Mouse (Mus musculus) fat pad, adult 2 months (tissue): Measurements from ENCODE around the gene Mrpl51.

Source experiments
- DNase-seq: peaks from one replicate; pipeline ENCODE4 v3.0.0-alpha.2; 2011; ENCODE audit warnings: low read depth, low spot score; ENCODE audit errors: extremely low read depth

Gene Mrpl51

DNA sequence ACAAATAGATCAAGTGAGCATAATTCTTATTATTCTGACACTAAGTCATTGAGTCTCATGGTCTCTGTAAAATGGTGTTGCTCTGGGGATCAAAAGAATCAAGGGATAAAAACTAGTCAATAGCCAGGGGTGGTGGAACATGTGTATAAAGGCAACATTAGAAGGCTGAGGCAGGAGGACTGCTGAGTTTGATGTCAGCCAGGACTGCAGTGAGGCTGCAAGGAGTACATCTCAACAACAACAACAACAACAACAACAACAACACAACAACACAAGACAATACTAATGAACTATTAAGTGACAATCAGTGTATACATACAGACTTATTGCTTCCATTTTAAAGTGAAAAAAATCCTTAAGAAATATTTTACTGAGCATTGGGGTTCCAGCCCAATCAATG, 785 bp upstream of the Mrpl51 start:
- no peak for DNase-seq

DNA sequence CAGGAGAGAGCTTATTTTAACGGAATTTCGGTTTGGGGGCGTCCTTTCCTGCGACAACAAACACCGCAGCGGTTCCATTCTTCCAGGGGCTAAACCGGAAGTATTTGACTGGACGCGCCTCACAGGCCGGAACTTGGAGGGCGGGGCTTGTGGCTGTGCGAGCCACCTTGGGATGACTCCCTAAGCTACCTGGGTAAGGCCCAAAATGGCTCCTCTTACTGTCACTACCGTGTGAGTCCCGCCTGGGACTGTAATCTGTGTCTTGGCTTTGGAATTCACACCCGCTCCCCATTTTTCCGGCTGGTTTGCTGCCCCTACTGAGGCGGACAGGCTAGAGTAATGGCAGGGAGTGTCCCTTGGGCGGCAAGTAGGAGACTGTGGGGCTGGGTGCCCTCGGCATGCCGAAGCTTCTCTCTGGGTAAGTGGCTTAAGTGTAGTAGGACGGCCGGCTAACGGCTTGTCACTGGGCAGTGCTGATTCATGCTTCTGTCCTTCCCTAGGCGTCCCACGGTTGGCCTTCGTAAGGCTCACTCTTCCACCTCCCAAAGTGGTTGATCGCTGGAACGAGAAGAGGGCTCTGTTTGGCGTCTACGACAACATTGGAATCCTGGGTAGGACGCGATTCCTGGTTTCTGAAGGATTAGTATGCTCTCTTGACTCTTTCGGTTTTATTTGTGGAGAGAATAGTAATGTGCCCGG, 564 bp downstream of the Mrpl51 start:
- no peak for DNase-seq

DNA sequence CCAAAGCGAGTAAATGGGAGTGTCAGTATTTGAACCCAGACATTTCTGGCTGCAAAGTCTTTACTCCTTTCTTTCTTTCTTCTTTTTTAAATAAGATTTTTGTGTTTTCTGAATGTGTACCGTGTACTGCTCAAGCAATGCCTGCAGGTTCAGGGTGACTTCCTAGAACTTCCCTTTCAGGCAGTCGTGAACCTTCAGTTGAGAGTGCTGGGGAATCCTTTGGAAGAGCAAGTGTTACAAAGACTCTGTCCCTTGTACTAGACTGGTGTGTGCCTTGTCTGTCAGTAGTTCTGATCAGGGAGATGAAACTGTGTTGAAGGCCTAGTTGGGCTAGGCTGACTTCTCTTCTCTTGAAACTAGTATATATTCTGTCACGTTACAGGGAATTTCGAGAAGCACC, 1.2 kb downstream of the Mrpl51 start:
- no peak for DNase-seq

DNA sequence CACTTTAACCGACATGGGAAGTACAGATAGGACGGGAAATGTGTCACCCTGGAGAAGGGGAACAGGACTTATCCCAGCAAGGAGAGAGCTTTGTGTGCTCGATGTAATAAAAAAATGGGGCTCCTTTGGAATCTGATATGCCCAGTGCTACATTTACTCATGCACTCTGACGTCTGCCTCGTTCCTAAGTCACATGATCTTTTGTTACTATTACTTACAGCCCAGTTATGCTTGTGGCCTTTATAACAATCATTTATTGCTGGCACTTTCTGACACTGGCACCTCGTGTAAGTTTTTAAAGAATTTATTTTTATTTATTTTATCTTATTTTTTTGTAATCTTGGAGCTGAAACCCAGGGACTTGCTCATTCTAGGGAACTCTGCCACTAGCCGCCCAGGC, 1.8 kb downstream of the Mrpl51 start:
- no peak for DNase-seq

DNA sequence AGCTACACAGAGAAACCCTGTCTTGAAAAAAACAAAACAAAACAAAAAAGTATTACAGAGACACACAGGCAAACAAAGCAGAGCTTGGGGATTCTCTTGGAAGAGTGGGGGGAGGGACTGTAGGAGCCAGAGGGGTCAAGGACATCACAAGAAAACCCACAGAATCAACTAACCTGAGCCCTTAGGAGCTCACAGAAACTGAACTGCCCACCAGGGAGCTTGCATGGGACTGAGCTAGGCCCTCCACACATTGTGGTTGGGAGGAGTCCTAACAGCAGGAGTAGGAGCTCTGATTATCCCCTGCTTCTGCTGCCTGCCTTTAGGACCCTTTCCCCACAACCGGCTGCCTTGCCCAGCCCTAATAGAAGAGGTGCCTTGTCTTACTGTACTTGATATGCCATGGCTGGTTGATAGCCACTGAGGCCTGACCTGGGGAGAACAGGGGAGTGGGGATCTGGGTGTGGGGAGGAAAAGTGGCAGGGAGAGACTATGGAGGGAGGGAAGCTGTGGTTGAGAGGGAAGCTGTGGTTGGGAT, 4.0 kb downstream of the Mrpl51 start:
- no peak for DNase-seq

DNA sequence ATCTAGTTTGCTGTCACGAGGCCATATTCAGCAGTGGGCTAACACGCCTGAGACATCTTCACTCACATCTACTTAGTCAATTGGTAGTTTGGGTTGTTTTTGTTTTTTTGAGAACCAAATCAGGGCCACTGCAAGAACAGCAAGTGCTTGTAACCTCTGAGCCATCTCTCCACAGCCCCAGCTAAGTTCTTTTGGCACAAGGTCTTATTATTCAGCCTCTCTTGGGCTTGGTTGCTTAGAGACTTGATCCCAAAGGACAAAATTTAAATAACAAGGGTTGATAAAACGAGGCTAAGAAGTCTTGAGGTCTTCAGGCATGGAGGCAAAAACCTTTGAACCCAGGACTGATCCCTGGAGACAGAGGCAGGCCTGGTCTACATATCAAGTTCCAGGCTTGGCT, 4.7 kb downstream of the Mrpl51 start:
- DNase-seq, result no peak

DNA sequence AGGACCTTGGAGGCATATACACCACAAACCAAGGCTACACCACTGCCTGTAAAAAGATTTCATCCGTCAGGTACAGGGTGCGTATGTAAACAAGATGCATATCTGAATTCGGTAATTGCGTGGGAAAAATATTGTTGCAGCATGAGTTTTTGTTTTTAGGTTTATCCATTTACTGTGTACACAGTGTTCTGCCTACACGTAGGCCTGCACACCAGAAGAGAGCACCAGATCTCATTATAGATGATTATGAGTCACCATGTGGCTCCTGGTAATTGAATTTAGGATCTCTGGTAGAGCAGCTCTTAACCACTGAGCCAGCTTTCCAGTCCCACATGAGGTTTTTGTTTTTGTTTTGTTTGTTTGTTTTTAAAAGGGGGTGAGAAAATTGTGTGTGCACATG, 5.6 kb downstream of the Mrpl51 start:
- no peak for DNase-seq

DNA sequence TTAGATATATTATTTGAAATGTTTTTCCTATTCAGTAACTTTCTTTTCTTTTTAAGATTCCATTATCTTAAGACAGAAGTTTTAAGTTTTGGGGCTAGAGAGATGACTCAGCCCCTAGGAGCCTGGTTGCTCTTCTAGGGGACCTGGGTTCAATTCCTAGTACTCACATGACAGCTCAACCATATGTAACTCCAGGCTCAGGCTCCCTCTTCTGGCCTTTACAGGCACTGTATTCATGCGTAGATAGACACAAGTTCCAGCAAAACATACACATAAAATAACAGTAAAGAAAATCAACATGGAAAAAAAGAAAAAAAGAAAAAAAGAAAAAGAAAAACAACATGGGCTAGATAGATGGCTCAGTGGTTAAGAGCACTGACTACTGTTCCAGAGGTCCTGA, 18.8 kb downstream of the Mrpl51 start:
- no peak for DNase-seq

DNA sequence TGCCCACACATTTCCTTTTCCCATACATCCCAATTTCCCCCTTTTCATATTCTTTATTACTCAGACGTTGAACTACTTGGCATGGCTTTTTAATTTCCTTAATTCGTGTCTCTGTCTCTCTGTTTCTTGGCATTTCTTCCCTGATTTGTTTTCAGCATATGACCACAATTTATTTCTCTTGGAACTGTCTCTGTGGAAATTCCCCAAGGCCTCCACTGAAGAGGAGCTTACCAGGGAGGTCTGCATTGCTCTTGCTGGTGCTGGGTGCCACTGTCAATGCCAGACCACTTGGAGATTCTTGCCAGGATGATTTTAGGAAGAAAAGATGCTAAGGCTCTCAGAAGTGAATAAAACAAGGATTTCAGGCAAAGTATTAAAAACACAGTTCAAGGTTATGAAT, 21.0 kb downstream of the Mrpl51 start:
- DNase-seq, result no peak

DNA sequence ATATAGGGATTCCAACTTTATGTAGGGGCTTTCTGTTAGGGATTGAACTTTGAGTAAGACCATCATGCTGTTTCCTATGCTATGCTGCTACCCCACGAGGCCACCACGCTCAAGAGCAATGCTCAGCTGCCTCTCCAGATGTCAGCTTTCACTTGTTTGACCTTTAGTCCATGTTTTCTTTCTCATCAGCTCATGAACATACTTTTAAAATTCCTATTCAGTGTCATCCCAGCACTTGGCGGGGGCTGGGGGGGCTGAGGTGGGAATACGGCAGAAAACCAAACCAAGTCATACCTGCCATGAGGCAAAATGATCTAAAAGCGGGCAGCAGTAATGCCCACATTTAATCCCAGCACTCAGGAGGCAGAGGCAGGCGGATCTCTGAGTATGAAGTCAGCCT, 21.5 kb downstream of the Mrpl51 start:
- DNase-seq, result no peak

DNA sequence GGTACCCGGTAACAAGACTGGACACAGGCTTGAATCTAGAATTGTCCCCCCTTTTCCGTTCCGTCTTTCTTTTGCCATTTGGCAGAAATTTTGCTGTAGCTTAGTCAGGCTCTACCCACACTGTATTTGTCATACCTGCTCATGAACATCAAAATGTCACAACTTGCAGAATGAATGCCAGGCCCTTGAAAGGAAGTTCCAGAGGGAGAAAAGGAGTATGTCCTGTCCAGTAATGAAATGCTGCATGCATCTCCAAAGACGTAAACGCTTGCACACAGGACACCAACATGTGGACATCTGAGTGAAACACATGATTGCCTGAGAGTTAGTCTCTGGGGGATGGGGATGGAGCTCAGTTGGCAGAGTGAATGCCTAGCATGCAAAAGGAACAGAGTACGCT, 22.1 kb downstream of the Mrpl51 start:
- DNase-seq, result no peak

DNA sequence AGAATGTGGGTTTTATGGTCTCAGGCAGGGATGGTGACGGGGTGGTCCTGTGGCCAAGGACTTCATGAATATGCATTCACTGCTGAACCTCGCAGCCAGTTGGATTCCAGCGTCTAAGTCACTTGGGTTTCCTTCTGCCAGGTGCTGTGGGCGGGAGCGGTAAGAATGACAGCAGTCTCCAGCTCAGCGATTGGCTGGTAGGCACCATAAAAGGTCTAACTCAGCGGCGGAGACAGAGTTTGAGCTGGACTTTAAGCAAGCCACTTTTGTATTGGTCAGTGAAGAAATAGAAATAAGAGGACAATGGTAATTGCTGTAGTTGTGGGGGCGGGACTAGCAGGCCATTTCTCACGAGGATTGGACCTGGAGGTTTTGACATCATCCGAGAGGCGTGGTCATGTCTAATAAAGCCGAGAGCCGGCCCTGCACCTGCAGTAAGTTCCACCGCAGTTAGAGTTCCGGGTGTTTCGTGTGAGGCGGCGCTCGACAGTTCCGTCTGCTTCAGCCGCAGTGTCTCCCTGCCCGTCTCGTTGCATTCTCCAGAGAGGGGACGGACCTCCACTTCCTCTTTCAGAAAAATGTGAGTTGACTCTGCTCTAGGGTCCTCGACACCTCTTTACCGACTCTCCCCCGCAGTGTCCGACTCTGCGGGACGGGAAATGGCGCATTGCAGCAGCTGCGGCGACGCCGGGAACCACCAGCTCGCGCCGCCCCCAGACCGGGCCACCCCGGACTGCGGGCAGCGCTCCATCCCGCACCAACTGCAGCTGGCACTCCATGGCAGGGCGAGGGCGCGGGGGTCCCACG, 23.8 kb downstream of the Mrpl51 start, which contains the start of gene Vamp1:
Vamp1 (plus strand) TSS at position 404 of the 807 bp plus-strand sequence.
- peak; percentile 92 for DNase-seq

DNA sequence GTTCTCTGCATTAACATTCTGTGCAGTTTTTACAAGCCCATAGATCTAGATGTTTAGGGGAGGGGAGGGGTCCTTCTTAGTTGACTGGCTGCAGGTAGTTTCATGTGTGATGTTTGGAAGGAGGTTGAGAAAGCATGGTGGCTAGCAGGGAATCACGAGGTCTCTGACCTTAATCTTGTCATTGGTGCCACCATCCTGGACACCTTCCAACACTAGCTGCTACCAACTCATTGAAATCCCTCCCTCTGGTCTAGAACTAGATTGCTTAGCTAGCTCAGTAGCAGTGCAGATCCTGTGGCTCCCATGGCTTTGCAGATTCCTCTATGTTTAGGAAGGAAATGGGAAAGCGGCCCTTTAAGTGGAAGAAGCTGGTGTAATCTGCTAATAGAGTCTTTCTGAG, 25.3 kb downstream of the Mrpl51 start:
- DNase-seq, result no peak

DNA sequence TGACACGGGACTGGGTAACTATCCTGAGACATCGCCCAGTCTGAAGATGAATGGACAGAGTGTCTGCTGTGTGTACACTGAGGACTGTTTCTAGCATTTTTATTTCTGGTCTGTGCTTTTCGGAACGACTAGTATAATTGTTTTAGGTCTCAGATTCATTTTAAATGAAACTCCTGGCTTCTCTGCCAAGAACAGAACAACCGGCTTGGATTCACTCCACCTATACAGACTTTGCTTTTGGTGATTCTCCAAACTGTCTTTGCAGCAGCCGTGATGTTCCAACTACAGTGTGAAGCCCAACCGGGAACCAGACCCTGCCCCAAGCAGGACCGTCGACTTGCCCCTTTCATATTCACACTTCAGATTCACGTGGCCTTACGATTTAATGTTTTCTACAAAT, 26.3 kb downstream of the Mrpl51 start:
- DNase-seq, result no peak

DNA sequence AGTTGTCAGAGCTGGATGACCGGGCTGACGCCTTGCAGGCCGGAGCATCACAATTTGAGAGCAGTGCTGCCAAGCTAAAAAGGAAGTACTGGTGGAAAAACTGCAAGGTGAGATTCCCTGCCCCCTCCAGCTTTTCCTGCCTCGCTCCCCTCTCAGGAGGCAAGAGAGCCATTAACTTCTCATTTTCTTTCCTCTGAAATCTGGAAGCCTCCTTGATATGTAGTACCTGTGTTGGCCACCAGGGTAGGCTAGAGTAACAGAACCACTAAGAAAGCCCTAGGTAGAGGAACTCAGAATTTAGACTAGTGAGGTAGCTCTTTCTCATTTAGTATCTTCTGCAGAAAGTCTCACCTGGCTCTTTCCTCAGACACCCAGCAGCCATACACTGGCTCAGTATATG, 27.4 kb downstream of the Mrpl51 start:
- no peak for DNase-seq

DNA sequence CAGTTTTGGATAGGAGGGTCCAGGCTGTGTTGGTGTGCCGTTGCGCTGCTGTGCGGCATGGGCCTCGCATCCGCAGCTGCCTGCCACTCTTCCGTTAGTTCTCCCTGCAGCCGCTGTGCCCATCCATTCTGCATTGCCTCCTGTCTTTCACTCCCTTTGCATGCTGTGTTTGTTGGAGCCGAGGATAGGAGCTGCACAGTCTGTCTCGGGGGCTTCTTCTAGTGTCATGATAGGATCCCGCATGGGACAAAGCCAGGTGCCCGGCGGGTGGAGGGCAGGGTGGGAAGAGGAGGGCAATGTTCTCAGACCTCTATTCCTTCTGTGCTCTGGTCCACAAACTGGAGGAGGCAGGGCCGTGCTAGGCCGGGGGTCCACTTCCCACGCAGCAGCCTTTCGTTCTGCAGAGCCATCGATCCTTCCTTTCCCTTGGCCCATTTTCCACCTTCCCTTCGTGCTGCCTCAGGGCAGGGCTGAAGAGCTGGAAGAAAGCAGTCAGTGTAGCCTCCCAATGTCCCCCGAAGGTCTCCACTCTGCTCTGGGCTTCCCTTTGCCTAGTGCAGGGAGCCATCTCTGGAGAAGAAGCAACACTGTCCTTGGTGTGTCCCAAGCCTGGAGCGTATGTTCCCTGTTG, 29.6 kb downstream of the Mrpl51 start:
- no peak for DNase-seq

DNA sequence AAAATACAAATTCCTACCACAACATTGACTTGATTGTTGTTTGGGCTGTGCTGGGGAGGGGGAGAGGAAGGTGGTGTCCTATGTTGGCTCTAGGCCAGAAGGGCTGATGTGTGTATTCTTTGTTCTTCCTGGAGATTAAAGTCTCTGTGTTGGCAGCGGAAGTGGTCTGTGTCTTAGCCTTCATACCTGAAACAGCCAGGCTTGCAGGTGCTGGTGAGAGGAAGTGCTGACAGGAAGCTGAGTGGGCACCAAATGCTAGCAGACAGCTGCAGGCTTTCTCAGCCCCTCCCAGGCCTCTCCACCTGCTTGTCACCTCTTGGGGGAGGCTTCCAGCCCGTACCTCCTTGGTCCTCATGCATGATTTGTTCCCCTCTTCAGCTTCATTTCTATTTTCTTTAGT, 30.5 kb downstream of the Mrpl51 start:
- DNase-seq, result no peak

DNA sequence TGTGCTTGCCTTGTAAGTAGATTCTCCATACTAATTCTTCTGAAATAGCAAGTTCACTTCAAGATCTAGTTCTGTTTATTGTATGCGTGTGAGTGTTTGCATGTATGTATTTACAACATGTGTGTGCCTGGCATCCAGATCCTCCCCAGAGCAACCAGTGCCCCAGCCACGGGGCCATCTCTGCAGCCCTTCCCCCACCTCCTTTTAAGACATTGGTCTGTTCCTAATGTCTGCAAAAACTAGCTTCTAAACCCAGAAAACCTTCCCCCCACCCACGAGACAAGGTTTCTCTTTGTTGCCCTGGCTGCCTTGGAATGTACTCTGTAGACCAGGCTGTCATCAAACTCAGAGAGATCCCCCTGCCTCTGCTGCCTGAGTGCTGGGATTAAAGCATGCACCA, 31.0 kb downstream of the Mrpl51 start:
- no peak for DNase-seq

DNA sequence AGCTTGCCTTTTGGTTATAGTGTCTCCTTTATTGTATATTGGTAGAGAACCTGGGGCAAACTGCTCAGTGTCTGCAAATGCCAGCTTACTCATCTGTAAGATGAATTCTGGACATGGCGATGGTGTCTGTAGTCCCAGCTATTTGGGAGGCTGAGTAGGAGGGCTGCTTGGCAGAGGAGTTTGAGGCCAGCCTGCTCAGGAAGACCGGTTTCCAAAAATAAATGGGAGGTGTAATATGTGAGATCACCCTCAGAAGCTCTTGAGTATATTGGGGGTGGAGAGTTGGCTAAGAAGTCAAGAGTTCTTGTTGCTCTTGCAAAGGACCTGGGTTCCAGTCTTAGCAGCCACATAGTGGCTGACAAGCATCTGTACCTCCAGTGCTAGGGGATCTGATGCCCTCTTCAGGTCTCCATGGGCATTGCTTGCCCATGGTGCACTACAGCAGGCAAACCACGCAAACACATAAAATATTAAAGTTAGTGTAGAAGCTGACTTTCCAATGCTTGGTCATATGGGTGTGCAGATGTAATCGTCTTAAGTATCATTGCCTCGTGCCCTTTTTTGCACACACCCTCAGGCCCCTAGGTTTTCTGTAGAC, 34.0 kb downstream of the Mrpl51 start:
- DNase-seq, result no peak

DNA sequence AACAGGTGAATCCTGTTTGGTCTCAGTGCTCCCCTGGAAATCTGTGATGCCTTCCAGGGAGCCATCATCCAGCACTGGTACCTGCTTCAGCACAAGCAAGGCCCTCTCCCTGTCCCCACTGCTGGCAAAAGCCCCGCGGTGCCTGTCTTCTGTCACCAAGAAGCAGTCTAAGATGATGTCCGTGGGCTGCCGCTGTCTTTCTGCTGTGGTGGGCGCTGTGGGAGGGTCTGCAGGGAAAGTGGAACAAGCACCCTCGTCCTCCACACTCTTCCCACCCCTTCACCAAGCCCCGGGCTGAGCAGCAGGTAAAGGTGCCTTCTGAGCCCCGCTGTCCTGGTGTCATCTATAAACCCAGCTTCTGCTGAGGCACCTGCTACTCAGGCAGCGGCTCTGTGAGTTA, 39.0 kb downstream of the Mrpl51 start:
- no peak for DNase-seq
